ENCODE assay signal across 9 mouse cellular contexts in the genomic region with DNA sequence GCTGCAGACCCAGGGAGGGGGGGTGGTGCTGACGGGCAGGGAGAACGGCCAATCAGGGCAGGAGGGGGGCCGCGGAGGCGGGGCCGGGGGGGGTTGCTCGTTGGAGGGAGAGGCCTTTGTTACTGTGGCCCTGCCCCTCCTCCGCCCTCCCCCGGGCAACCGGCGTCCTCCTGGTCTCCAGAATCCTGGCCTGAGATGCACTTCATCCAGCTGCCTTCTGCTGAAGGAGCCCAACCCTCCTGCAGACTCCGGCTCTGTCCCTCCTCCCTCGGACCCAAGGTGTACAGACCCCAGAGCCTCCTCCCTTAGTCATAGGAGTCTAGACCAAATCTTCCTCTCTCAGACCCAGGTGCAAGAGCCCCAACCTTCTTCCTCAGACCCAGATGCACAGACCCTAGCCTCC. TPM values are rescaled to one million over a fixed set of nuclear protein-coding genes. Genes with fewer than 3 reads are reported as not detected.
DNase-seq lines count a peak whose midpoint lies in the region; ATAC-seq and TF ChIP-seq lines count a peak whose summit lies in the region.
"Had no signal": no experiment of that assay in that cellular context is flagged by ENCODE, and none has a peak within 500 bp of the region (broad histone marks: within the 10 kb centered on the region; RNA-seq: fewer than 3 reads in every experiment).

No protein-coding gene starts in this region.

- peak overlapping the region; percentile 75 for H3K4me2 ChIP-seq in lung, embryonic 15.5 days
- H3K4me2 ChIP-seq in hindbrain, embryonic 16.5 days (ENCODE audit: low read length) = peak overlapping the region; percentile 66
- peak overlapping the region; percentile 85 for H3K4me2 ChIP-seq in limb, embryonic 15.5 days

- no peak for TF ChIP-seq POLR2A in lung, adult 2 months (IDR thresholded peaks at IDR 0.05; ENCODE audit: borderline replicate concordance, extremely low read depth, low read depth, low read length)

- no peaks in the 10 kb centered on the region for H3K4me1 ChIP-seq in lung, embryonic 15.5 days
- no peaks in the 10 kb centered on the region for H3K4me1 ChIP-seq in lung, adult 2 months (ENCODE audit: control insufficient read depth, insufficient read depth, low read length)
- H3K4me1 ChIP-seq in hindbrain, embryonic 16.5 days (ENCODE audit: control insufficient read depth, insufficient read depth, low read depth, low read length) = peaks cover 7% of the 10 kb centered on the region
- peaks cover 11% of the 10 kb centered on the region for H3K4me1 ChIP-seq in limb, embryonic 15.5 days

- H3K4me3 ChIP-seq in lung, embryonic 15.5 days = peak overlapping the region; percentile 42
- no peak overlapping the region for H3K4me3 ChIP-seq in lung, adult 2 months (replicated peaks; ENCODE audit: extremely low read depth, low read depth, low read length)
- H3K4me3 ChIP-seq in hindbrain, embryonic 16.5 days (ENCODE audit: low read length) = peak overlapping the region; percentile 71
- H3K4me3 ChIP-seq in limb, embryonic 15.5 days = peak overlapping the region; percentile 49

- peak; percentile 77; the same call in 1 of the 2 replicates for ATAC-seq in lung, embryonic 15.5 days (ENCODE audit: borderline replicate concordance, extremely low read depth, low FRiP score, low TSS enrichment)
- ATAC-seq in hindbrain, embryonic 16.5 days = peak; percentile 90
- peak; percentile 73 for ATAC-seq in limb, embryonic 15.5 days (ENCODE audit: insufficient number of reproducible peaks, low FRiP score, low TSS enrichment, low read depth)
- ATAC-seq in CD4-positive, CD25-positive, alpha-beta regulatory T cell, adult 4 months = no peak

- no peak for TF ChIP-seq CTCF in lung, adult 2 months (IDR thresholded peaks at IDR 0.05; ENCODE audit: insufficient read depth, low read length)

- WGBS in lung, embryonic 15.5 days = 0% methylated on average over 12 of the region's 13 CpGs
- 0% methylated on average over 12 of the region's 13 CpGs for WGBS in lung, adult 2 months
- 4% methylated on average over 4 of the region's 13 CpGs for WGBS in hindbrain, embryonic 16.5 days
- 3% methylated on average over 12 of the region's 13 CpGs for WGBS in limb, embryonic 15.5 days

- H3K27me3 ChIP-seq in lung, embryonic 15.5 days = 0 out of 2 replicates have a peak, but pooled peaks cover 7% of the 10 kb centered on the region
- H3K27me3 ChIP-seq in hindbrain, embryonic 16.5 days (replicated peaks; ENCODE audit: control insufficient read depth, insufficient read depth, low read length) = no peaks in the 10 kb centered on the region
- peaks cover 19% of the 10 kb centered on the region for H3K27me3 ChIP-seq in limb, embryonic 15.5 days

- no peak for DNase-seq in lung, adult 2 months
- DNase-seq in cerebellum, postnatal 10 days = peak; percentile 96 to 97
- DNase-seq in frontal cortex, postnatal 10 days (ENCODE audit: low spot score in 2 of 2) = peak; percentile 80 to 82
- DNase-seq in right cerebral cortex, postnatal 10 days (ENCODE audit: low spot score in 2 of 2) = peak; percentile 89

- no peak overlapping the region for H3K27ac ChIP-seq in lung, embryonic 15.5 days
- peak overlapping the region; percentile 88 for H3K27ac ChIP-seq in hindbrain, embryonic 16.5 days (ENCODE audit: low read depth, low read length)
- no peak overlapping the region for H3K27ac ChIP-seq in limb, embryonic 15.5 days

- no peaks in the 10 kb centered on the region for H3K36me3 ChIP-seq in lung, embryonic 15.5 days
- H3K36me3 ChIP-seq in hindbrain, embryonic 16.5 days (ENCODE audit: control insufficient read depth, insufficient read depth, low read length) = no peaks in the 10 kb centered on the region
- H3K36me3 ChIP-seq in limb, embryonic 15.5 days = no peaks in the 10 kb centered on the region

- H3K9ac ChIP-seq in lung, embryonic 15.5 days = peak overlapping the region; percentile 19; the same call in 1 of the 2 replicates
- peak overlapping the region; percentile 95 for H3K9ac ChIP-seq in hindbrain, embryonic 16.5 days (ENCODE audit: low read depth, low read length)
- H3K9ac ChIP-seq in limb, embryonic 15.5 days = 0 out of 2 replicates have a peak overlapping the region, but pooled peaks have one; percentile 26

- H3K9me3 ChIP-seq in lung, embryonic 15.5 days = no peaks in the 10 kb centered on the region
- no peaks in the 10 kb centered on the region for H3K9me3 ChIP-seq in hindbrain, embryonic 16.5 days (ENCODE audit: control insufficient read depth, low read length)
- no peaks in the 10 kb centered on the region for H3K9me3 ChIP-seq in limb, embryonic 15.5 days

RNA-seq across cellular contexts. Expression of a gene that starts 0.3 kb away (rescaled TPM):
- 0.39 and 0.48 TPM in 2 replicates for polyA plus RNA-seq in lung, embryonic 15.5 days (2015; fragmentation: Nextera tagmentation; extraction: Ambion mirVana)
- 0.85 and 1.0 TPM in 2 replicates for polyA plus RNA-seq in lung, adult 2 months (2012; rRNA removed)
- polyA plus RNA-seq in hindbrain, embryonic 16.5 days (2015; fragmentation: Nextera tagmentation; extraction: Ambion mirVana) = 9.7 and 12.0 TPM in 2 replicates
- polyA plus RNA-seq in limb, embryonic 15.5 days (2015; fragmentation: Nextera tagmentation; extraction: Ambion mirVana) = 0.74 and 1.1 TPM in 2 replicates
- under 1 TPM in 1 of 2 experiments, not detected in 1; 0.15 TPM for polyA plus RNA-seq in CD4-positive, CD25-positive, alpha-beta regulatory T cell, adult 4 months (2017; shearing (Covaris generic))
- polyA plus RNA-seq: liver, embryonic 16.5 days had no signal

RNA-seq across cellular contexts. Expression of a gene that starts 15.6 kb away (rescaled TPM):
- polyA plus RNA-seq in lung, embryonic 15.5 days (2015; fragmentation: Nextera tagmentation; extraction: Ambion mirVana) = not detected in 2 replicates
- polyA plus RNA-seq in lung, adult 2 months (2012; rRNA removed) = not detected in 2 replicates
- 0.07 and 0.11 TPM in 2 replicates for polyA plus RNA-seq in hindbrain, embryonic 16.5 days (2015; fragmentation: Nextera tagmentation; extraction: Ambion mirVana)
- not detected in 2 replicates for polyA plus RNA-seq in limb, embryonic 15.5 days (2015; fragmentation: Nextera tagmentation; extraction: Ambion mirVana)
- not detected for polyA plus RNA-seq in CD4-positive, CD25-positive, alpha-beta regulatory T cell, adult 4 months (2017; shearing (Covaris generic))
- polyA plus RNA-seq: liver, embryonic 16.5 days had no signal

RNA-seq across cellular contexts. Expression of a gene that starts 27.2 kb away (rescaled TPM):
- 2.0 and 2.7 TPM in 2 replicates for polyA plus RNA-seq in lung, embryonic 15.5 days (2015; fragmentation: Nextera tagmentation; extraction: Ambion mirVana)
- polyA plus RNA-seq in lung, adult 2 months (2012; rRNA removed) = 6.6 and 14.2 TPM in 2 replicates
- polyA plus RNA-seq in hindbrain, embryonic 16.5 days (2015; fragmentation: Nextera tagmentation; extraction: Ambion mirVana) = 20.4 and 26.1 TPM in 2 replicates
- polyA plus RNA-seq in limb, embryonic 15.5 days (2015; fragmentation: Nextera tagmentation; extraction: Ambion mirVana) = 18.1 and 21.7 TPM in 2 replicates
- 1 to 10 TPM; 1.7 to 3.2 TPM for polyA plus RNA-seq in CD4-positive, CD25-positive, alpha-beta regulatory T cell, adult 4 months (2017; shearing (Covaris generic))

RNA-seq across cellular contexts. Expression of a gene that starts 46.3 kb away (rescaled TPM):
- 0.45 TPM in 1 of 2 replicates, not detected in the other for polyA plus RNA-seq in lung, embryonic 15.5 days (2015; fragmentation: Nextera tagmentation; extraction: Ambion mirVana)
- polyA plus RNA-seq in lung, adult 2 months (2012; rRNA removed) = 1.2 and 1.5 TPM in 2 replicates
- 0.49 TPM in 1 of 2 replicates, not detected in the other for polyA plus RNA-seq in hindbrain, embryonic 16.5 days (2015; fragmentation: Nextera tagmentation; extraction: Ambion mirVana)
- 0.37 and 0.99 TPM in 2 replicates for polyA plus RNA-seq in limb, embryonic 15.5 days (2015; fragmentation: Nextera tagmentation; extraction: Ambion mirVana)
- not detected for polyA plus RNA-seq in CD4-positive, CD25-positive, alpha-beta regulatory T cell, adult 4 months (2017; shearing (Covaris generic))

RNA-seq across cellular contexts. Expression of a gene that starts 46.3 kb away (rescaled TPM):
- polyA plus RNA-seq in lung, embryonic 15.5 days (2015; fragmentation: Nextera tagmentation; extraction: Ambion mirVana) = 331 and 333 TPM in 2 replicates
- polyA plus RNA-seq in lung, adult 2 months (2012; rRNA removed) = 71.4 and 105 TPM in 2 replicates
- 140 and 142 TPM in 2 replicates for polyA plus RNA-seq in hindbrain, embryonic 16.5 days (2015; fragmentation: Nextera tagmentation; extraction: Ambion mirVana)
- 275 and 316 TPM in 2 replicates for polyA plus RNA-seq in limb, embryonic 15.5 days (2015; fragmentation: Nextera tagmentation; extraction: Ambion mirVana)
- 100 to 1,000 TPM; 177 to 184 TPM for polyA plus RNA-seq in CD4-positive, CD25-positive, alpha-beta regulatory T cell, adult 4 months (2017; shearing (Covaris generic))

Comparison
In these comparisons a context has a peak if more than half of its experiments do, and no peak if none do; other contexts are left out.
1. H3K9ac ChIP-seq: peak in every context shown above with its lines; median percentile 95 in hindbrain, embryonic 16.5 days; 26 in limb, embryonic 15.5 days; 19 in lung, embryonic 15.5 days.